Mouse (Mus musculus) adrenal gland, postnatal 25 days (tissue): ENCODE results near the gene Nup188. TPM values are rescaled to one million over a fixed set of nuclear protein-coding genes. Genes with fewer than 3 reads are reported as not detected.

Source experiments
- DNase-seq: peaks from one replicate; pipeline ENCODE4 v3.0.0; 2021; ENCODE audit warnings: mixed read lengths
- total RNA-seq: library from RNA; stranded (reverse); gene quantifications from 2 replicates; pipeline ENCODE4 v1.2.3, GENCODE M21; 2021

Gene Nup188
- total RNA-seq, 1 experiment from 2014 or later: 38.9 TPM

GRCm38 (mm10) chr2:30285004-30285403 lies 1.2 kb upstream of the Nup188 start:
- DNase-seq: no peak

GRCm38 (mm10) chr2:30285416-30286181 lies 598 bp upstream of the Nup188 start:
- no peak for DNase-seq

DNA sequence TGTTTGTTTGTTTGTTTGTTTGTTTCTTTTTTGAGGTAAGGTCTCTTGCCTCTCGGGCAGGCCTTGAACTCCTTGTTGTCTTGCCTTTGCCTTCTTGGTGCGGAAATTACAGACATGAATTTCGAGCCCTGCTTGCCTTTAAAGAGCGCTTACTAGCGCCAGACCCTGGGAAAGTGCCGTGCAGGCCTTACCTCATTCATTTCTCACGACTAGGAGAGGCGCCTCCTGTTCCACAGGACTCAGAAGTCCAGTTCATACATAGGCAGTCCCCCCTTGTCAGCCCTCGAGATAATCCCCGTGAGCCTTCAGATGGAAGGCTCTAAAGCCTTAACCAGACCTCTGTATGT lies 803 bp downstream of the Nup188 start:
- no peak for DNase-seq

DNA sequence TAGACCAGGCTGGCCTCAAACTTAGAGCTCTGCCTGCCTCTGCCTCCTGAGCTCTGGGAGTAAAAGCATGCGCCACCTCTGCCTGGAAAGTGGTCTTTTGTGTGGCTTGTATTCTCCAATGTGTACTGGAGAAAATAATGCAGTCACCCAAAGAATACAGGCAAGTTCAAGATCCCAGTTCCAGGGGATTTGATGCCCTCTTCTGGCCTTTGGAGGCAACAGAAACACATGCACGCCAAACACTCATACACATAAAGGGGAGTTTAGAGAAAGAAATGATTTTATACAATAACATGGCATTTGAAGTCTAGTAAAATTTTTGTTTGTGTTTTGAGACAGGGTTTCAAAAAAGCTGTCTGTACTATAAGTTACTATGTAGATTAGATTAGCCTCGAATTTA lies 13.3 kb downstream of the Nup188 start:
- no peak for DNase-seq

DNA sequence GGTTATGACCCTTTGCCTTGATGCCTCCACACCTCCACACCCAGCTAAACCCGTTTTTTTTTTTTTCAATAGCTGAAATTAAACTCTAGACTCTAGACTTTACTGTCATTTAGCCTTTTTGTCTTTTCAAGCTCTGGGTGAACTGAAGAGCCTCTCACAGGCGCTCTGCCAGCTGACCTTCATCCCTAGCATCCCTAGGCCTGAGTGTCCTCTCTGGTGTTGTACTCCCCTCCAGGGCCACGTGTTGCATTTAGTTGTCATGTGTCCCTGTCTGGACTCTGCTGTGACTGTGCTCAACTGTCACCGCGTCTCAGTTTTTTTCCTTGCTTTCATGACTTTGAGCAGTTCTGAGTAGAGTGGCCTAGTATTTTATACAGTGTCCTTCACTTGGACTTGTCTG lies 13.8 kb downstream of the Nup188 start:
- DNase-seq: no peak

DNA sequence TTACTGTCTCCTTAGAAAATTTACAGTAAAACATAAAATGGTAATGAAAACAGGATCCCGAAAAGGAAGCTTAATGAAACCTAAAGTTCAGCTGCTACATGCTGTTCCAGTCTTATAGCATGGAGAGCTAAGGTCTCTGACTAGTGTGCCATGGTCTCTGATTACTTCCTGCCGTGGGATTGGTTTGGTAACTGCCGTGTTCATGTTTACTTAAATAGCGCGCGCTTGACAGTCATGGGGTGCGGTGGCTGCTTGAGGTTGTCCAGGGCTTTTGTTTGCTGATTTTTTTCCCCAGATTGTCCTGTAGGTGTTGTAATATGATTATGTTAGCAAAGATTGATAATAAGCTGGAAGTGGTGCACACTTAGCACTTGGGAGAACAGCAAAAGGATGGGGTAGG lies 19.9 kb downstream of the Nup188 start:
- no peak for DNase-seq

GRCm38 (mm10) chr2:30309351-30309750 lies 23.2 kb downstream of the Nup188 start:
- no peak for DNase-seq

GRCm38 (mm10) chr2:30311481-30311880 lies 25.3 kb downstream of the Nup188 start:
- no peak for DNase-seq

GRCm38 (mm10) chr2:30316136-30316535 lies 29.9 kb downstream of the Nup188 start:
- DNase-seq: no peak

GRCm38 (mm10) chr2:30316955-30317354 lies 30.8 kb downstream of the Nup188 start:
- DNase-seq: no peak

GRCm38 (mm10) chr2:30319260-30319659 lies 33.1 kb downstream of the Nup188 start:
- no peak for DNase-seq

DNA sequence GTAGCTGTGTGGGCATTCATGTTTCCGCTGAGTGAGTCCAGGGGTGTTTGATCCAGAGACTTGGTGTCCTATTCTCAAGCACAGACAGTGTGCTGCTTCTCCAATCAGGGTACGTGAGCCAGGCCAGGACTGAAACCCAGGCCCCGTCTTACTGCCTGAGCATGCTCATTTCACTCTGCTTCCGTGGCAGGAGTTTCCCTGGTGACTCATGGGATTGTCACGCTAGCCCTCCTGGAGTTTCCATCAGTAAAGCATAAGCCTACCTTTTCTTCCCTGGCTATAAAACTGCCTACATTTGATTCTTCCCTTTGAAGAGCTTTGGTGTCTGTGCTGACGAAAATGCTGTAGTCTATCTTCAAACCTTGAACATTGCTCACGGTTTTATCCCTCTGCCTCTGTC lies 36.9 kb downstream of the Nup188 start:
- DNase-seq: peak; percentile 29

GRCm38 (mm10) chr2:30325296-30325695 lies 39.1 kb downstream of the Nup188 start:
- no peak for DNase-seq

GRCm38 (mm10) chr2:30327276-30327675 lies 41.1 kb downstream of the Nup188 start:
- no peak for DNase-seq

GRCm38 (mm10) chr2:30328791-30329190 lies 42.6 kb downstream of the Nup188 start:
- no peak for DNase-seq

DNA sequence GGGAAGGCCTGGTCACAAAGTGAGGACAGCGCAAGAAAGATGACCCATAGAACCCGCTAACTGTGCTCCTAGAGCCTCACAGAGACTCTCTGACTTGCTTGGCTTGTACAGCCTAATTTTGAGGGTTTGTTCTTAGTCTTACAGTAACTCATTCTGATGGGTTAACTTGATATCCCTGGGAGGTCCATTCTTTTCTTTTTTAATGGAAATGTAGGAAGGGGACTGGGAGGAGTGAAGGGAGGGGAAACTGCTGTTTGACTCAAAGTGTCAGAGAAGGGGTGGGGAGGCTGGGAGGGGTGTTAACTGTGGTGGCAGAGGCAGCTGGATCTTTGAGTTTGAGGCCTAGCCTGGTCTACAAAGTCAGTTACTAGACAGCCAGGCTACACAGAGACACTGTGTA lies 49.1 kb downstream of the Nup188 start:
- no peak for DNase-seq

DNA sequence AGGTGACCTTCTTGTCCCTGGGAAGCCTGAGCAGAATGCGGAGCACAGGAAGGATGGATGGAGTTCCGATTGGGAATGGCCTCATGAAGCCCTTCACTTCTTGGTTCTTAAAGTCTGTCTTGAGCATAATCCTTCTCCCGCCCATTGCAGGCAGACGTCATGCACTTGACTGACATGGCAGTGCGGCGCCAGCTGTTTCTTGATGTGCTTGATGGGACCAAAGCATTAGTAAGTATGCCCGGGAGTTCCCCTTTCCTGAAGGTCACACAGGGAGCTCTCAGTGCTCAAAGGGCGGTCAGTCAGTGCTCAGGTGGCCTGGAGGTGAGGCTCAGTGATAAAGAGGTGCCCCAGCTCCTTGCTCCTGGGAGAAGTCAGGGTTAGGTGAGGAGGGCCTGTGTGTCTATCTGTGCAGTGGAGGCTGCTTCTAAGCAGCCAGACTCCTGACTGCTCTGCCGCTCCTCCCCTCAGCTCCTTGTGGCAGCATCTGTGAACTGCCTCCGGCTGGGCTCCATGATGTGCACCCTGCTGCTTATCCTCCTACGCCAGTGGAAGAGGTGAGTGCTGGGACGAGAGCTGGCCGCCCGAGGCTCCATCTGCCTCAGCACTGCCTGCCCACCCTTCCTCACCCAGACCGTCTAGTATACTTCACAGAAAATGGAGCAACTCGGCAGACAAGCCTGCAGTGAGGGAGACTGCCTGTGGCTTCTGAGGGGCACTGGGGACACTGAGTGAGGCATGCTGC lies 50.1 kb downstream of the Nup188 start:
- DNase-seq: no peak

- peak; percentile 68 for DNase-seq
Measured at GRCm38 (mm10) chr2:30337179-30337578, 51.0 kb downstream of the Nup188 start.

DNA sequence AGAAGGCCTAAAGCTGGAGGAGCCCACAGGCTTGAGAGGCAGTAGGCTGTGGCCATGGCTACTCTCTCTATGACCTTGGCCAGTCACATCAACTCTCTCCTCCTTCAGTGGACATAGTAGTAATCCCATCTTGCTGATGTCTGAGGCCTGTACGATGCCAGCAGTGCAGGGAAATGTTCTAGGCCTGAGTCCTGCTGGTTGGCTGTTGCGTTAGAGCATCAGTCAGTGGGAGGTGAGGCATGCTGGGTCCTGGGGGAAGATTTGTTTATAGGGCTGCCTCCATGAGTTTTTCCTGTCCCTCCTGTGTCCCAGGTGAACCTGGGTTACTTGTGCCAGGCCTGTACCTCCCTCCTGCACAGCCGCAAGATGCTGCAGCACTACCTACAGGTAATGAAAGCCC lies 55.9 kb downstream of the Nup188 start:
- no peak for DNase-seq

- no peak for DNase-seq
Measured at GRCm38 (mm10) chr2:30342544-30342943, 56.3 kb downstream of the Nup188 start.

DNA sequence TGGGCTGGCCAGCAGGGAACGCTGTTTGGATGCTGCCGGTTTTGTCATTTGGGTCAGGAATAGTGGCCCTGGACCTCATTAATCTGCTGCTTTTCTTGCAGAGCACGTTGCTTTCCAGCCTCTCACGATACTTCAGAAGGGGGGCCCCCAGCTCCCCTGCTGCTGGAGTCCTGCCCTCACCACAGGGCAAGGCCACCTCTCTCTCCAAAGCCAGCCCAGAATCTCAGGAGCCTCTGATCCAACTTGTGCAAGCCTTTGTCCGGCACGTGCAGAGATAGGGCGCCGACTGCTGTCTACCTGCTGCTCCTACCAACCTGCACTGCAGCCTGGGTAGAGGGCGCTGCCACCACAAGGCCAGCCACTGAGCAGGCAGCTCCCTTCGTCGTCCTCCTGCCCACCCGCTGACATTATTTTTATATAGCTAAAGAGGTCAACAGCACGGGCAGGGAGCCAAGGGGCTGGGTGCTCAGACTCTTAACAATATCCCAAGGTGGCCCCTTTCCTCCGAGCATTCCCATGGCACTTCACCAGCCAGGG lies 57.5 kb downstream of the Nup188 start:
- peak; percentile 58 for DNase-seq

GRCm38 (mm10) chr2:30345971-30346676 lies 59.9 kb downstream of the Nup188 start:
- DNase-seq: no peak

DNA sequence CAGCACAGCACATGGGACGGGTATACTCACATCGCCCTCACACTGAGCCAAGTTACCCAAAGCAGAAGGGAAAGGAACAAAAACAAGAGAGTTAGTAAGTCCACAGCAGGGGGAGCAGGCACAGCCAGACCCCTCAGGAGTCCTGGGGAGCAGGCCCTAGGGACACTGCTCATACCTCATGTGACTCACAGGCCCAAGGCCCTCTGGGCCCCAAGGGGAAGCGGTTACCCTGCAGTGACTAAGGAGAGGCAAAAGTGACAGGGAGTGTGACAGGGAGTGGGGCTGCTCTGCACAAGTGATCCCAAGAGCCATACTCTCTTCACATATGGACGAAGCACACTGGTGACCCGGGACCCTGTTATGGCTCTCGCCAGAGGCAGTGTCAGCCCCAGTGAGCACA lies 63.0 kb downstream of the Nup188 start:
- DNase-seq: peak; percentile 59
